Mouse (Mus musculus) CH12.LX (cell line): Measurements from ENCODE around the gene Prune2.

ENCODE experiments used
- CHD2 ChIP-seq: IDR thresholded peaks from 2 replicates; pipeline ENCODE4 v1.6.1; 2011; ENCODE audit warnings: low read length, improper control_type of control experiment
- CTCF ChIP-seq, 2 experiments: IDR thresholded peaks in 1 of 2; conservative IDR thresholded peaks in 1 of 2; 2 replicates each; pipeline ENCODE4 v1.5.1; 2011 to 2012; ENCODE audit warnings: low read depth in 2 of 2, low read length in 2 of 2, improper control_type of control experiment in 1 of 2, inconsistent platforms in 1 of 2, mild to moderate bottlenecking in 1 of 2, moderate library complexity in 1 of 2
- EP300 ChIP-seq: IDR thresholded peaks from 2 replicates; pipeline ENCODE4 v1.6.1; 2011; ENCODE audit warnings: low read length, improper control_type of control experiment
- JUN ChIP-seq: IDR thresholded peaks from 2 replicates; pipeline ENCODE4 v1.6.1; 2011; ENCODE audit warnings: low read depth, mild to moderate bottlenecking, low read length, improper control_type of control experiment, moderate library complexity; ENCODE audit not compliant: insufficient read depth
- POLR2A ChIP-seq: IDR thresholded peaks from 2 replicates; pipeline ENCODE4 v1.6.1; 2011; ENCODE audit warnings: low read depth, mild to moderate bottlenecking, improper control_type of control experiment, low read length
- RCOR1 ChIP-seq: conservative IDR thresholded peaks from 2 replicates; pipeline ENCODE4 v1.6.1; 2012; ENCODE audit warnings: low read depth, mild to moderate bottlenecking, inconsistent platforms, low read length, improper control_type of control experiment
- USF1 ChIP-seq: IDR thresholded peaks from 2 replicates; pipeline ENCODE4 v1.6.1; 2014; ENCODE audit warnings: low read depth, mild to moderate bottlenecking, inconsistent platforms, low read length, improper control_type of control experiment

DNA sequence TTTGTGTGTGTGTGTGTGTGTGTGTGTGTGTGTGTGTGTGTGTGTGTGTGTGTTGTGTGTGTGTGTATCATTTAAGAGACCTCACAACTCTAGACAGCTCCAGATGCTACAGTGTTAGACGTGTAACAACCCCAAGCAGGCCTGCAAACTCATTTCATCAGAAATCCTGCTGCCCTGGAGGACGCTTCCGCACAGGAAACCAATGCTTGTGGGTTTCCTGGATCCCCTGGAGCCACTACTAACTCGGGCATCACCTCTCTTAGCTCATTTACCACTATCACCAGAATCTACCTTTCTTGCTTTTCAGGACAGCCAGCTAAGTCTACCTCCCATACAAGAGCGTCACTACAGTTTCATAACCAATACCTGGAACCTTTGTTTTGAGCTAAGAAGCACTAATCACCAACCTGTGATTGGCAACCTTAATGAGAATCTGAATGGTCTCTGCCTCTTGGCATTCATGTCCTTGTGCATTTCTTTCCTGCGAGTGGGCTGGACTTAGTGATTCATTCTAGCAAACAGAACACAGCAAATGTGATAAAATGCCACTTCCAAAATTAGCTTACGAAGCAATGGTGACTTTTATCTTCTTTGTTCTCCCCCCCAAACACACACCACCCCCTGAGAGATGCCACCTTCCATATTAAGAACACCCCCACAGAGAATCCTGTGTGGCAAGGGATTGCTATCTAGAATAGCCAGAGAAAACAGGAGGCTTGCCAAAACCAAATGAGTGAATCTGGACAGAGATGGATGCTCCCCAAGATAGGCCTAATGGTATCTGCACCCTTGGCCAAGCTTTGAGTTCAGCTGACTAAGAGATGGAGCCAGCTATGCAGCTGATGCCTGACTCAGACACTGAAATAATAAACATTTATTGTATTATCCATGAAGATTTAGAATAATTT is 284.5 kb downstream of the Prune2 start:
- no peak for TF ChIP-seq CTCF (conservative IDR thresholded peaks at IDR 0.05 in 1 of 2, IDR thresholded peaks at IDR 0.05 in 1 of 2; ENCODE audit: low read depth in 2 of 2, low read length in 2 of 2)
- TF ChIP-seq EP300: no peak
- no peak for TF ChIP-seq CHD2
- TF ChIP-seq POLR2A: no peak
- TF ChIP-seq RCOR1: no peak
- TF ChIP-seq JUN: no peak
- no peak for TF ChIP-seq USF1
